Mouse (Mus musculus) ES-CJ7 (cell line): ENCODE measurements around the gene Itgb3.
A peak's percentile ranks its signal among the peaks of the same experiment; 100 is the strongest.
"Not testable (repeated sequence)": the region's sequence is repeated elsewhere in the genome, so short reads cannot be mapped to it uniquely, and the experiment has no call there.

Source experiments
- DNase-seq: peaks from one replicate; pipeline ENCODE4 v3.0.0; 2011; ENCODE audit warnings: low read depth, low spot score

The Itgb3 gene

GRCm38 (mm10) chr11:104607491-104608245 lies at the start of gene Itgb3:
Itgb3 (plus strand) TSS chr11:104608000.
- DNase-seq = peak; percentile 83

DNA sequence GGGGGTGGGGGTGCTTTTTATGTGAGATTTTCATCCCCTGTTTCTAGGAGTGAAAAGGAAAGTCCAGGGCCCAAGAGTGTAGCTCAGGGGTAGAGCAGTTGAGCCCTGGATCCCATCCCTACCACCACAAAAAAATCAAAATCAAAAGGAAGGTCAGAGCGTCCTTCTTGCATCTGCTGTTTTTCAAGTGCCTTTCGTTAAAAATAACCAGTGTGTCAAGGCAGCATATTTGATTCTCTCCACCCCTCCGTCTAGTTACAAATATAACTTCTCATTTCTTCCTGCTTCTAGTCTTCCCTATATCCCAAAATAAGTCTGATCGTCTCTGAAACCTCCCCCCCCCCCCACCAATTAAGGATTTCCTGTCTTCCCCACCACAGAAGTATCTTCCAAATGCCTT lies 49.7 kb upstream of the Itgb3 start:
- DNase-seq = no peak

- DNase-seq = no peak
Observed at GRCm38 (mm10) chr11:104558651-104559403, 49.0 kb upstream of the Itgb3 start.

GRCm38 (mm10) chr11:104560971-104561370 lies 46.8 kb upstream of the Itgb3 start:
- no peak for DNase-seq

DNA sequence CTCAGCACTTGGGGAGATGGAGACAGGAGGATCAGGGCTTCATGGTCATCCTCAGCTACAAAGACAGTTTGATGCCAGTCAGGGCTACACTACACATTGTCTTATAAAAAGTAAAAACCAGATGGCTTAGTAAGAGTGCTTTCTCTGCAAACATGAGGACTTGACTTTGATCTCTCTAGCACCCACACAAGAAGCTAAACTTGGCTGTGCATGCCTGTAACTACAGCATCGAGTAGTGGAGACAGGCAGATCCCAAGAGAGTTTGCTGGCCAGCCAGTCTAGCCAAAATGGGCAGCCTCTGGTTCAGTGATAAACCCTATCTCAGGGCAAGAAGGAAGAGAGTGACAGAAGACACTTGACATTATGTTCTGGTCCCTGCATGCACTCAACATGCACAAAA lies 44.3 kb upstream of the Itgb3 start:
- no peak for DNase-seq

GRCm38 (mm10) chr11:104565172-104565571 lies 42.6 kb upstream of the Itgb3 start:
- no peak for DNase-seq

GRCm38 (mm10) chr11:104566097-104566496 lies 41.7 kb upstream of the Itgb3 start:
- DNase-seq = no peak

DNA sequence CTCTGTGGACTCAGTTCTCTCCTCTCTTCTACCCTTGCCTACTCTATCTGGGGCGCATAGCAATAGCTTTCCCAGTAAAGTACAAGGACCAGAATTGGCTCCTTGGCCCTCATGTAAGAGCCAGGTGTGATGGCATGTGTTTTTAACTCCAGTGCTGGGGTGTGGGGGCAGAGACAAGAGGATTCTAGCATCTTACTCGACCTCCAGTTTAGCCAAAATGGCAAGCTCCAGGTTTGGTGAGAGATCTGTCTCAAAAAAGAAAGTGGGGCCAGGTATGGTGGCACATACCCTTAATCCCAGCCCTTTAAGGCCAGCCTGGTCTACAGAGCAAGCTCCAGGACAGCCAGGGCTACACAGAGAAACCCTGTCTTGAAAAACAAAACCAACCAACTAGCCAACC lies 41.0 kb upstream of the Itgb3 start:
- DNase-seq = no peak

- no peak for DNase-seq
Observed at GRCm38 (mm10) chr11:104567736-104568135, 40.1 kb upstream of the Itgb3 start.

- no peak for DNase-seq
Observed at GRCm38 (mm10) chr11:104568326-104568725, 39.5 kb upstream of the Itgb3 start.

DNA sequence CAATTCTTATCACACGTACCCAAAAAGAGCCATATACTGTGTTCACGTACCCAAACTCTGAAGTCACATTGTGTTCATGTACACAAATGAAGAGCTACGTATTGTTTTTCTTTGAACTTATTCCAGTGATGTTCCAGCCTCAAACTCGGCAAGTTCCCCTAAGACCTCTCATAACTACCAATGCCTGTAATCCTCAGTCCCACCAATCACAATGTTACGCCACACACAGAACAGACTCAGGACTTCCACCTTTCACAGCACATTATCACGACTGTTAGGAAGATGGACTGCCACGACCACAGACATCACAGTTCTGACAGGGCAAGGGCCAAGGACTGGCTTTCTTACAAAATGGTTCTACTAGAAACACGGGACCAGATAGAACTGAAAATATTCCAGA lies 37.3 kb upstream of the Itgb3 start:
- not testable (repeated sequence) for DNase-seq

DNA sequence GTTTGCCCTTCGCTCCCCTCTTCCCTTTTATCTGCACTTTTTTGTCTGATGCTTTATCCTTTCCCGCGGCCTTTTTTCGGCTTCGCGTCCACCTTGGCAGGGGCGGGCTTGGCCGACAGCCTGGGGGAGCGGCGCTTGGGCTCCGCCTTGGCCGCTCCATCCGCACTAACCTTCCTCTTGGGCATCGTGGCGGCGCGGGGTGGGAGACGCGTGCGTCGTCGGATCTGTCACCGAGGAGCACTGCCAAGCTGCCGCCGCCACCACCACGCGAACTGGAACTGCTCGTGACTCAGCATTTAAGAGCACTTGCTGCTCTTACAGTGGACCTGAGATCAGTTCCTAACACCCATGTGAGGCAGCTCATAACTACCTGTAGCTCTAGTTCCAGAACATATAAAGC lies 36.4 kb upstream of the Itgb3 start:
- peak; percentile 63 for DNase-seq

GRCm38 (mm10) chr11:104572091-104572490 lies 35.7 kb upstream of the Itgb3 start:
- no peak for DNase-seq

DNA sequence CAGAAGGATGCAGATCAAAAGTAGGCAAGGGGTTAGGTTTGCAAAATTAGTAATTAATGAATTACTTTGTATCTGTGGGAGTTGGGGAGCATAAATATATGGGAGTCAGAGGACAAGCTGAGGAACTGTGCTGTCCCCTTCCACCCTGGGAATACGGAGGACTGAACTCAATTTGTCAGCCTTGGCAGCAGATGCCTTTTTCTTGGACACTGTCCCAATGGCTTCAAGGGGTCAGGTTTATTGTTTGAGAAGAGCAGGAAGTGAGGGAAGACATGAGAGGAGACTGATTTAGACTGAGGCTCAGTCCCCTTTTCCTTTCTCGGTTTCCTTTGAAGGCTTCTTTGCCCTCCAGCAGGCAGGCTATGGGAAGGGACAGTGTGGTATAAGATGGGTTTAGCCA lies 35.2 kb upstream of the Itgb3 start:
- DNase-seq = no peak

GRCm38 (mm10) chr11:104576772-104577612 lies 30.8 kb upstream of the Itgb3 start:
- DNase-seq = no peak

DNA sequence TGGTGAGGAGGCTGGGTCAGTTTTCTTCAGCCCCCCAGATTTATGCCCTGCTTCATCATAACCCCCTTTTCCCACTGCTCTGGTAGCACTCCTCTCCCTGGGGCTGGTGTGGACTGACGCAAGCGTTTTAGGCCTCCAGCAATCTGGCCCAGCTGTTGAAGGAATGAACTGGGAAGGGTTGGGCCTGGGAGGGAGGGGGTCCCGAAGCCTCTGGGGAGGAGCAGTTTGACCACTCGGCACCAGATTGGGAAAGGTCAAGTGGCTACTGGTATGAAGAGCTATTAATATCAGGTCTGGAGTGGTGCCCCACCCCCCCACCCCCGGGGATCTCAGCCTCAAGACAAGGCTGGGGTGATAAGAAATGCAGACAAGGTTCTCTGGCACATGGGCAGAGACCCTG lies 29.7 kb upstream of the Itgb3 start:
- no peak for DNase-seq

DNA sequence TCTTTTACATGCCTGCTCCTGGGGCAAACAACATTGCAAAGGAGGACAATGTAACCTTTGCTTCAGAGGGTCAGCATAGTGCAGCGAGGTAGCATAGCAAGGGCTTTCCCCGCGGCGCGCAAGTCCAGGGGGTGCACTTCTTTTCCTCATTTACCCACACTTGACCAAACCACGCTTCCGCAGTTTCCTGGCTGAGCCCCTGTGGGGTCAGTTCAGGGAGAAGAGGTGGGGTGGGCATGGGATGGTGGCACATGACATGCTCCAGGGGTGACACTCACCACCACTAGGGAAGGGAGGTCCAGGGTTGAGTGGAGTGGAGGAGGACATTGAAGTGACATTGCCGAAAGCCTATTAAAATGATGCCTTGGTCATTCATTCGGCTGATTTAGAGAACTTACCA lies 28.7 kb upstream of the Itgb3 start:
- DNase-seq = no peak

GRCm38 (mm10) chr11:104579575-104579974 lies 28.2 kb upstream of the Itgb3 start:
- no peak for DNase-seq

DNA sequence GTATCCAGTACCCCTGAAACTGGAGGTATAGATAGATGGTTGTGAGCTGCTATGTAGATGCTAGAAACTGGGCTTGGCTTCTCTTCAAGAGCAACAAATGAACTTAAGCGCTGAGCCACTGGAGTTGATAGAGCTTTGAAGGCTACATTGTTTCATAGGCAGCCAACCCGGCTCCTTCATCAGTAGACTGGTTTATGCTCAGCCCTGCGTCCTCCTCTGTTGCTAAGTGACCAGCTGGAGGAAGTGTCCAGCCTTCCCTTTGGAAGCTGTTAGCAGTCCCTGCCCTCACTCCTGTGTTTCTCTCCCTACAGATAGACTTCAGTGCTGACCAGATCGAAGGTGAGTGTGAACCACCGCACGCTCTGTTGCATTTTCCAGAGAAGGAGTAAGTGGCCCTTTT lies 27.7 kb upstream of the Itgb3 start:
- DNase-seq = no peak

GRCm38 (mm10) chr11:104580606-104581005 lies 27.2 kb upstream of the Itgb3 start:
- DNase-seq = no peak

GRCm38 (mm10) chr11:104581446-104582307 lies 26.1 kb upstream of the Itgb3 start:
- no peak for DNase-seq
